Mouse (Mus musculus) liver, embryonic 14.5 days (tissue): Measurements from ENCODE around the gene Elmsan1.

Experiments
- CTCF ChIP-seq: IDR thresholded peaks from 2 replicates; pipeline ENCODE4 v1.5.1; 2016; ENCODE audit warnings: antibody characterized with exemption, low read depth, control low read depth
- EP300 ChIP-seq: IDR thresholded peaks from 2 replicates; pipeline ENCODE4 v1.6.1; 2016; ENCODE audit warnings: antibody characterized with exemption, low read depth

DNA sequence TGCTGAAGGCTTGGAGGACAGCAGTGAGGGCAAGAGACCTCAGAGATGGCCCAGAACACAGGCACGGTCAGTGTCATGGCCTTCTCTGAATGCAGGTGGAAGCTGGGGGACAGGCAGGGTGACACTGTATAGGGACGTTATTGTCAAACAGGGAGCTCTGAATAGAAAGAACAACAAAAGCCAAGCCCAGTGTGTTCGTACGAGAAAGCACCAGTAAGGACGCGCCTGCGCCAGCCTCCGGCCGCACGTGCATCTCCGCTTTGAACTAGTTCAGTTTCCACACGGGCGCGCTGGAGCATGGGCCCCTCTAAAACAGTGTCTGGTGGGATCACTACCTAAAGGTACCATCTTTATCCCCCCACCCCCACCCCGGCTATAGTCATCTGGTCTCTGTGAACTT is 68.7 kb downstream of the Elmsan1 start:
- no peak for TF ChIP-seq CTCF
- no peak for TF ChIP-seq EP300
